12 mouse cellular contexts compared by ENCODE assay signal in the genomic region with DNA sequence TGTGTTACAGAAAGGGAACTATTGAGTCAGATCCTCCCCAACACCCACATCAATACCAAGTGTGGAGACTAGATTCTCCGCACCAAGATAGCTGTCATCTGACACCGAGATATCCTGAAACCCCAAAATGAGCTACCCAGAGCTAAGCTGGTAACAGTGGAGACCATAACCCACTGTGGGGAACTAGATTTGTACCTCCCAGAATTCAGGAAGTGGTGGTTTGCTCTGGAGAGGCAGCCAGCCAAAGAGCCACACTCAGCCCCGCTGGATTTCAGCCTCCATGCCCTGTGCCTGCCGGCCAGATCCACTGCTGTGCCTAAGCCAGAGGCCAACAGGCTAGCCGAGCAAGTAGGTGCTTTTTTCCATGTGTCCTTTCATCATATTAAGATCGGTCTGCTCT. TPM values are rescaled to one million over a fixed set of nuclear protein-coding genes. Genes with fewer than 3 reads are reported as not detected.
A peak's percentile ranks its signal among the peaks of the same experiment; 100 is the strongest.
DNase-seq lines count a peak whose midpoint lies in the region; ATAC-seq and TF ChIP-seq lines count a peak whose summit lies in the region.
"Had no signal": no experiment of that assay in that cellular context is flagged by ENCODE, and none has a peak within 500 bp of the region (broad histone marks: within the 10 kb centered on the region; RNA-seq: fewer than 3 reads in every experiment).

No protein-coding gene starts in this region.

- TF ChIP-seq CTCF in CH12.LX (conservative IDR thresholded peaks at IDR 0.05 in 1 of 2, IDR thresholded peaks at IDR 0.05 in 1 of 2; ENCODE audit: low read depth in 2 of 2, low read length in 2 of 2): no peak

- peak; percentile 18; the same call in 1 of the 2 replicates for TF ChIP-seq EP300 in CH12.LX (IDR thresholded peaks at IDR 0.05; ENCODE audit: low read length)

- no peak for ATAC-seq in kidney, embryonic 15.5 days (replicated peaks; ENCODE audit: low FRiP score)
- ATAC-seq: forebrain, postnatal 0 days; liver, embryonic 12.5 days had no signal

- no peaks in the 10 kb centered on the region for H3K36me3 ChIP-seq in kidney, embryonic 15.5 days
- H3K36me3 ChIP-seq in CH12.LX (replicated peaks in 1 of 2; ENCODE audit: control insufficient read depth in 1 of 2, insufficient read depth in 1 of 2, low read length in 1 of 2): peaks cover 0 to 18% of the 10 kb centered on the region in 2 experiments
- no peaks in the 10 kb centered on the region for H3K36me3 ChIP-seq in macrophage (ENCODE audit: inconsistent target)

- H3K27ac ChIP-seq in kidney, embryonic 15.5 days: no peak overlapping the region
- H3K27ac ChIP-seq in CH12.LX (ENCODE audit: insufficient read depth, low read depth) (no peak overlapping the region), macrophage (peak overlapping the region; percentile 85)
- H3K27ac ChIP-seq: left cerebral cortex, adult 2 months; liver, embryonic 12.5 days had no signal

- H3K4me2 ChIP-seq in kidney, embryonic 15.5 days: no peak overlapping the region
- no peak overlapping the region for H3K4me2 ChIP-seq in CH12.LX (ENCODE audit: insufficient read depth, low read depth, poor library complexity, severe bottlenecking)
- H3K4me2 ChIP-seq: liver, embryonic 12.5 days had no signal

- peak; percentile 51 to 60 for DNase-seq in kidney, postnatal 25 days
- DNase-seq in CH12.LX (ENCODE audit: extremely low read depth): no peak
- DNase-seq in c-Kit-positive CD71-negative TER-119-negative erythroid progenitor cells, embryonic 14.5 days (ENCODE audit: low read depth): peak; percentile 34
- no peak for DNase-seq in adrenal gland, adult 8-10 months
- no peak for DNase-seq in adrenal gland, postnatal 4 days (ENCODE audit: low spot score in 2 of 2)
- DNase-seq in cerebellum, adult 11-12 months: no peak
- DNase-seq: forebrain, postnatal 0 days; gastrocnemius, postnatal 36 days had no signal

- TF ChIP-seq POLR2A in CH12.LX (IDR thresholded peaks at IDR 0.05; ENCODE audit: low read depth, low read length): no peak

- in situ Hi-C loops in CH12.LX (cut with MboI; ENCODE audit: low pct_ligation_motif_present, low pct_unique_long_range_greater_than_20kb, low sequenced_read_pairs): no loop called here

- dilution Hi-C loops in CH12.LX (cut with MboI; ENCODE audit: extremely low pct_ligation_motif_present, extremely low pct_unique_long_range_greater_than_20kb, low sequenced_read_pairs): no loop called here

- no peak overlapping the region for H3K9ac ChIP-seq in kidney, embryonic 15.5 days
- H3K9ac ChIP-seq in CH12.LX (ENCODE audit: insufficient read depth, low read depth): no peak overlapping the region
- H3K9ac ChIP-seq: forebrain, postnatal 0 days; liver, embryonic 12.5 days had no signal

- H3K4me1 ChIP-seq in kidney, embryonic 15.5 days: peaks cover 32% of the 10 kb centered on the region
- H3K4me1 ChIP-seq in CH12.LX (ENCODE audit: control insufficient read depth in 1 of 2, insufficient read depth in 2 of 2): peaks cover 11 to 76% of the 10 kb centered on the region in 2 experiments

- H3K79me2 ChIP-seq in CH12.LX (replicated peaks; ENCODE audit: control insufficient read depth, extremely low read depth, insufficient read depth, poor library complexity, severe bottlenecking) (peaks cover 2% of the 10 kb centered on the region), macrophage (ENCODE audit: inconsistent target) (peaks cover 100% of the 10 kb centered on the region)

- H3K27me3 ChIP-seq in kidney, embryonic 15.5 days: no peaks in the 10 kb centered on the region
- H3K27me3 ChIP-seq in CH12.LX (replicated peaks): no peaks in the 10 kb centered on the region
- H3K27me3 ChIP-seq: liver, embryonic 12.5 days had no signal

- TF ChIP-seq RAD21 in CH12.LX (IDR thresholded peaks at IDR 0.05; ENCODE audit: low read depth, low read length): no peak

- WGBS in kidney, embryonic 15.5 days: 68% methylated on average over 6 of the region's 6 CpGs
- 5% methylated on average over 6 of the region's 6 CpGs for WGBS in macrophage (ENCODE audit: missing documents)

- no peaks in the 10 kb centered on the region for H3K9me3 ChIP-seq in kidney, embryonic 15.5 days (replicated peaks)
- peaks cover 6% of the 10 kb centered on the region for H3K9me3 ChIP-seq in CH12.LX (replicated peaks; ENCODE audit: low read length)
- H3K9me3 ChIP-seq: liver, embryonic 12.5 days had no signal

- H3K4me3 ChIP-seq in kidney, embryonic 15.5 days (replicated peaks): no peak overlapping the region
- no peak overlapping the region for H3K4me3 ChIP-seq in CH12.LX (replicated peaks in 1 of 3; ENCODE audit: low read depth in 2 of 3, low read length in 2 of 3, poor library complexity in 1 of 3)
- H3K4me3 ChIP-seq in macrophage (ENCODE audit: inconsistent target): no peak overlapping the region
- H3K4me3 ChIP-seq: left cerebral cortex, adult 2 months; liver, embryonic 12.5 days had no signal

TF ChIP-seq in CH12.LX, 34 proteins besides CTCF, POLR2A, EP300 and RAD21:
- TF ChIP-seq ZC3H11A (IDR thresholded peaks at IDR 0.05; ENCODE audit: low read depth, low read length): no peak
- no peak for TF ChIP-seq MXI1 (IDR thresholded peaks at IDR 0.05; ENCODE audit: low read depth, low read length)
- TF ChIP-seq MAFK (IDR thresholded peaks at IDR 0.05; ENCODE audit: insufficient replicate concordance, low read length): no peak

RNA-seq across cellular contexts. Expression of a gene that starts 9.8 kb away (rescaled TPM):
- polyA plus RNA-seq in kidney, embryonic 15.5 days (2015; fragmentation: Nextera tagmentation; extraction: Ambion mirVana): 25.3 and 27.0 TPM in 2 replicates
- total RNA-seq in CH12.LX (2012; rRNA removed) (20.8 and 26.0 TPM in 2 replicates), CH12.LX (2014; rRNA removed) (33.0 and 34.6 TPM in 2 replicates)
- polyA plus RNA-seq in CH12.LX (2012; ENCODE audit: insufficient read length, low read depth) (42.2 and 42.4 TPM in 2 replicates), macrophage (2018) (71.9 to 180 TPM (median 142 TPM) in 3 replicates)
- 100 to 1,000 TPM; 134 to 541 (median 284) TPM for total RNA-seq in macrophage (2018; cell fraction: chromatin; rRNA removed)
- 100 to 1,000 TPM in 21 of 26 experiments, 10 to 100 TPM in 5; 75.9 to 180 (median 115) TPM for total RNA-seq in macrophage (2018; cell fraction: cytosol; rRNA removed)
- total RNA-seq in macrophage (2018; cell fraction: nucleus; rRNA removed): 100 to 1,000 TPM in 25 of 26 experiments, 10 to 100 TPM in 1; 96.7 to 394 (median 191) TPM
- 10 to 100 TPM; 14.8 to 21.0 (median 18.5) TPM for total RNA-seq in adrenal gland, adult 8-10 months (2022)
- 10 to 100 TPM; 28.0 to 29.5 TPM for total RNA-seq in adrenal gland, postnatal 4 days (2021)

RNA-seq across cellular contexts. Expression of a gene that starts 39.8 kb away (rescaled TPM):
- polyA plus RNA-seq in kidney, embryonic 15.5 days (2015; fragmentation: Nextera tagmentation; extraction: Ambion mirVana): 116 and 127 TPM in 2 replicates
- 218 and 260 TPM in 2 replicates for total RNA-seq in CH12.LX (2012; rRNA removed)
- 74.0 and 79.5 TPM in 2 replicates for total RNA-seq in CH12.LX (2014; rRNA removed)
- polyA plus RNA-seq in CH12.LX (2012; ENCODE audit: insufficient read length, low read depth): 521 and 579 TPM in 2 replicates
- 100 to 1,000 TPM in 16 of 26 experiments, 10 to 100 TPM in 10; 32.3 to 211 (median 116) TPM for total RNA-seq in macrophage (2018; cell fraction: chromatin; rRNA removed)
- 100 to 1,000 TPM; 111 to 193 (median 155) TPM for total RNA-seq in macrophage (2018; cell fraction: cytosol; rRNA removed)
- total RNA-seq in macrophage (2018; cell fraction: nucleus; rRNA removed): 100 to 1,000 TPM in 13 of 26 experiments, 10 to 100 TPM in 13; 51.1 to 167 (median 99.4) TPM
- polyA plus RNA-seq in macrophage (2018): 108 to 268 TPM (median 204 TPM) in 3 replicates
- 100 to 1,000 TPM; 162 to 201 (median 183) TPM for total RNA-seq in adrenal gland, adult 8-10 months (2022)
- total RNA-seq in adrenal gland, postnatal 4 days (2021): 100 to 1,000 TPM; 147 to 157 TPM

RNA-seq across cellular contexts. Expression of a gene that starts 47.6 kb away (rescaled TPM):
- polyA plus RNA-seq in kidney, embryonic 15.5 days (2015; fragmentation: Nextera tagmentation; extraction: Ambion mirVana): 20.0 and 21.0 TPM in 2 replicates
- total RNA-seq in CH12.LX (2012; rRNA removed) (11.2 and 12.8 TPM in 2 replicates), CH12.LX (2014; rRNA removed) (14.6 and 17.3 TPM in 2 replicates)
- polyA plus RNA-seq in CH12.LX (2012; ENCODE audit: insufficient read length, low read depth) (13.6 and 16.3 TPM in 2 replicates), macrophage (2018) (7.2 to 10.1 TPM (median 8.1 TPM) in 3 replicates)
- total RNA-seq in macrophage (2018; cell fraction: chromatin; rRNA removed): 100 to 1,000 TPM in 1 of 26 experiments, 10 to 100 TPM in 20, 1 to 10 TPM in 5; 4.4 to 121 (median 14.7) TPM
- total RNA-seq in macrophage (2018; cell fraction: cytosol; rRNA removed): 1 to 10 TPM in 25 of 26 experiments, under 1 TPM in 1; 0.71 to 7.8 (median 5.9) TPM
- total RNA-seq in macrophage (2018; cell fraction: nucleus; rRNA removed): 10 to 100 TPM in 16 of 26 experiments, 1 to 10 TPM in 10; 5.8 to 79.6 (median 11.5) TPM
- 10 to 100 TPM; 18.8 to 22.4 (median 21.2) TPM for total RNA-seq in adrenal gland, adult 8-10 months (2022)
- total RNA-seq in adrenal gland, postnatal 4 days (2021): 10 to 100 TPM; 13.4 to 15.0 TPM

RNA-seq across cellular contexts. Expression of a gene that starts 57.8 kb away (rescaled TPM):
- 54.8 and 60.1 TPM in 2 replicates for polyA plus RNA-seq in kidney, embryonic 15.5 days (2015; fragmentation: Nextera tagmentation; extraction: Ambion mirVana)
- 69.4 and 90.1 TPM in 2 replicates for total RNA-seq in CH12.LX (2012; rRNA removed)
- total RNA-seq in CH12.LX (2014; rRNA removed): 73.7 and 74.6 TPM in 2 replicates
- 75.2 and 80.5 TPM in 2 replicates for polyA plus RNA-seq in CH12.LX (2012; ENCODE audit: insufficient read length, low read depth)
- 10 to 100 TPM in 2 of 26 experiments, 1 to 10 TPM in 18, not detected in 6; 1.1 to 16.3 (median 5.5) TPM for total RNA-seq in macrophage (2018; cell fraction: chromatin; rRNA removed)
- total RNA-seq in macrophage (2018; cell fraction: cytosol; rRNA removed): 10 to 100 TPM in 9 of 26 experiments, 1 to 10 TPM in 17; 3.7 to 18.7 (median 7.4) TPM
- total RNA-seq in macrophage (2018; cell fraction: nucleus; rRNA removed): 10 to 100 TPM in 2 of 26 experiments, 1 to 10 TPM in 23, under 1 TPM in 1; 0.69 to 15.1 (median 4.1) TPM
- 4.4 to 8.5 TPM (median 5.7 TPM) in 3 replicates for polyA plus RNA-seq in macrophage (2018)
- total RNA-seq in adrenal gland, adult 8-10 months (2022): 10 to 100 TPM; 16.3 to 25.3 (median 22.0) TPM
- total RNA-seq in adrenal gland, postnatal 4 days (2021): 10 to 100 TPM; 20.5 to 21.2 TPM

RNA-seq across cellular contexts. Expression of a gene that starts 57.9 kb away (rescaled TPM):
- polyA plus RNA-seq in kidney, embryonic 15.5 days (2015; fragmentation: Nextera tagmentation; extraction: Ambion mirVana): 46.5 and 53.0 TPM in 2 replicates
- 28.9 and 35.8 TPM in 2 replicates for total RNA-seq in CH12.LX (2012; rRNA removed)
- 24.8 and 28.0 TPM in 2 replicates for total RNA-seq in CH12.LX (2014; rRNA removed)
- 45.6 and 53.5 TPM in 2 replicates for polyA plus RNA-seq in CH12.LX (2012; ENCODE audit: insufficient read length, low read depth)
- 10 to 100 TPM; 11.1 to 80.6 (median 42.1) TPM for total RNA-seq in macrophage (2018; cell fraction: chromatin; rRNA removed)
- total RNA-seq in macrophage (2018; cell fraction: cytosol; rRNA removed): 10 to 100 TPM in 2 of 26 experiments, 1 to 10 TPM in 24; 5.4 to 10.9 (median 8.8) TPM
- 10 to 100 TPM in 19 of 26 experiments, 1 to 10 TPM in 7; 7.4 to 42.7 (median 13.9) TPM for total RNA-seq in macrophage (2018; cell fraction: nucleus; rRNA removed)
- 9.0 to 15.3 TPM (median 15.3 TPM) in 3 replicates for polyA plus RNA-seq in macrophage (2018)
- total RNA-seq in adrenal gland, adult 8-10 months (2022): 10 to 100 TPM; 16.3 to 28.0 (median 21.1) TPM
- 10 to 100 TPM; 24.2 to 34.4 TPM for total RNA-seq in adrenal gland, postnatal 4 days (2021)

Comparison
In these comparisons a context has a peak if more than half of its experiments do, and no peak if none do; other contexts are left out.
1. DNase-seq: peak in kidney, postnatal 25 days (2 of 2) and c-Kit-positive CD71-negative TER-119-negative erythroid progenitor cells, embryonic 14.5 days (single experiment); none in CH12.LX (single experiment), adrenal gland, adult 8-10 months (single experiment), adrenal gland, postnatal 4 days (0 of 2) and cerebellum, adult 11-12 months (single experiment).